Mouse (Mus musculus): Measurements from ENCODE around the gene Taf1.

DNA sequence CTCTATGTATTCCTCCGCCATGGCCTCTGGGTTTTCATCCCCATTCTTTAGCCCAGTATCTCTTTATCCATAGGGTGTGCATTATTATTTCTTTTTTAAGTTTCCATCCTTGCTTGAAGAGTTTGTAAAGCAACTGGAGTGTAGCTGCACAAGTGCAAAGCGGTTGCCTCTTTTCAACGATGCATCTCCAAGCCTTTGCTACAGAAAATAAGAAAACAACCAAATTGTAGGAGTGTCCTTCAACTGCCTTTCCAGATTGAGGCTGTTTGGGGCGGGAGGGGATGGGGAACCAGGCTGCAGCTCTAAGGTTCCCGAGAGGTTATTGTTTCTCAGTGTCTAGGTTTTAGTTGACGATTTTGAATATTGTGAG, 108.6 kb downstream of the Taf1 start:
- no peak for TF ChIP-seq POLR2A (IDR thresholded peaks at IDR 0.05; ENCODE audit: low read depth, low read length)
- TF ChIP-seq CTCF (IDR thresholded peaks at IDR 0.05; ENCODE audit: borderline replicate concordance, insufficient read depth, low read length) = no peak
